ENCODE assay signal across 8 mouse cellular contexts in genomic region chr2:35503723-35504416, GRCm38 (mm10). TPM values are rescaled to one million over a fixed set of nuclear protein-coding genes. Genes with fewer than 3 reads are reported as not detected.
A peak's percentile ranks its signal among the peaks of the same experiment; 100 is the strongest.
DNase-seq lines count a peak whose midpoint lies in the region; ATAC-seq lines count a peak whose summit lies in the region.

No protein-coding gene starts in this region.

- H3K9ac ChIP-seq in hindbrain, embryonic 12.5 days, result no peak overlapping the region
- H3K9ac ChIP-seq in hindbrain, embryonic 13.5 days, result no peak overlapping the region
- H3K9ac ChIP-seq in stomach, embryonic 14.5 days (replicated peaks; ENCODE audit: low read depth, low read length), result no peak overlapping the region

- H3K9me3 ChIP-seq in hindbrain, embryonic 12.5 days (replicated peaks), result no peaks in the 10 kb centered on the region
- no peaks in the 10 kb centered on the region for H3K9me3 ChIP-seq in hindbrain, embryonic 13.5 days
- no peaks in the 10 kb centered on the region for H3K9me3 ChIP-seq in stomach, embryonic 14.5 days (ENCODE audit: control insufficient read depth, low read depth, low read length)

- H3K4me3 ChIP-seq in hindbrain, embryonic 12.5 days, result no peak overlapping the region
- no peak overlapping the region for H3K4me3 ChIP-seq in hindbrain, embryonic 13.5 days
- no peak overlapping the region for H3K4me3 ChIP-seq in stomach, embryonic 14.5 days (ENCODE audit: low read depth, low read length)

- no peak overlapping the region for H3K4me2 ChIP-seq in hindbrain, embryonic 12.5 days (replicated peaks)
- no peak overlapping the region for H3K4me2 ChIP-seq in hindbrain, embryonic 13.5 days
- H3K4me2 ChIP-seq in stomach, embryonic 14.5 days (replicated peaks; ENCODE audit: low read depth, low read length), result no peak overlapping the region

- intact Hi-C loops in left cerebral cortex, postnatal 36 days (cut with DNase I), result no loop called here

- H3K27ac ChIP-seq in hindbrain, embryonic 12.5 days, result peak overlapping the region; percentile 23; the same call in 1 of the 2 replicates
- no peak overlapping the region for H3K27ac ChIP-seq in hindbrain, embryonic 13.5 days
- peak overlapping the region; percentile 88 for H3K27ac ChIP-seq in stomach, embryonic 14.5 days (ENCODE audit: low read length)

- H3K4me1 ChIP-seq in hindbrain, embryonic 12.5 days, result peaks cover 20% of the 10 kb centered on the region; the same call in 1 of the 2 replicates
- peaks cover 20% of the 10 kb centered on the region for H3K4me1 ChIP-seq in hindbrain, embryonic 13.5 days (replicated peaks)
- peaks cover 36% of the 10 kb centered on the region for H3K4me1 ChIP-seq in stomach, embryonic 14.5 days (ENCODE audit: control insufficient read depth, insufficient read depth, low read length)

- ATAC-seq in hindbrain, embryonic 12.5 days (ENCODE audit: low FRiP score), result no peak
- no peak for ATAC-seq in hindbrain, embryonic 13.5 days (ENCODE audit: low FRiP score)
- ATAC-seq in common myeloid progenitor, adult 5-6 weeks (replicated peaks; ENCODE audit: low read depth, poor library complexity, severe bottlenecking), result peak; percentile 61
- ATAC-seq in stomach, embryonic 14.5 days (ENCODE audit: insufficient number of reproducible peaks, insufficient read depth, low FRiP score, low read depth), result peak; percentile 61; the same call in 1 of the 2 replicates

- no peaks in the 10 kb centered on the region for H3K36me3 ChIP-seq in hindbrain, embryonic 12.5 days
- H3K36me3 ChIP-seq in hindbrain, embryonic 13.5 days, result no peaks in the 10 kb centered on the region
- H3K36me3 ChIP-seq in stomach, embryonic 14.5 days (ENCODE audit: control insufficient read depth, insufficient read depth, low read length), result no peaks in the 10 kb centered on the region

- no peaks in the 10 kb centered on the region for H3K27me3 ChIP-seq in hindbrain, embryonic 12.5 days
- H3K27me3 ChIP-seq in hindbrain, embryonic 13.5 days, result no peaks in the 10 kb centered on the region
- H3K27me3 ChIP-seq in stomach, embryonic 14.5 days (ENCODE audit: control insufficient read depth, insufficient read depth, low read length), result no peaks in the 10 kb centered on the region

- peak; percentile 27 for DNase-seq in induced T-regulatory cell, adult 2 months (ENCODE audit: low read depth)
- DNase-seq in ovary, postnatal 10 days (ENCODE audit: low spot score), result no peak
- DNase-seq in left cerebral cortex, postnatal 36 days (ENCODE audit: low spot score in 2 of 2), result no peak
- DNase-seq in urinary bladder, adult 2 months (ENCODE audit: low spot score), result no peak

- 63% methylated on average over 8 of the region's 8 CpGs for WGBS in hindbrain, embryonic 12.5 days
- 65% methylated on average over 8 of the region's 8 CpGs for WGBS in hindbrain, embryonic 13.5 days
- 24% methylated on average over 8 of the region's 8 CpGs for WGBS in stomach, embryonic 14.5 days

RNA-seq across cellular contexts. Expression of gene Ggta1, which starts 40.8 kb away (rescaled TPM):
- polyA plus RNA-seq in hindbrain, embryonic 12.5 days (2016; fragmentation: Nextera tagmentation; extraction: Ambion mirVana), result 6.4 and 7.6 TPM in 2 replicates
- 6.2 and 6.3 TPM in 2 replicates for polyA plus RNA-seq in hindbrain, embryonic 13.5 days (2015; fragmentation: Nextera tagmentation; extraction: Ambion mirVana)
- total RNA-seq in common myeloid progenitor, adult 5-6 weeks (2017), result 64.2 and 72.5 TPM in 2 replicates
- 23.5 and 27.1 TPM in 2 replicates for polyA plus RNA-seq in stomach, embryonic 14.5 days (2014; fragmentation: Nextera tagmentation; extraction: Ambion mirVana)
- total RNA-seq in left cerebral cortex, postnatal 36 days (2021), result 1 to 10 TPM; 3.3 to 3.8 TPM
- 16.5 and 17.1 TPM in 2 replicates for polyA plus RNA-seq in urinary bladder, adult 2 months (2012; rRNA removed)

RNA-seq across cellular contexts. Expression of gene Dab2ip, which starts 54.2 kb away (rescaled TPM):
- polyA plus RNA-seq in hindbrain, embryonic 12.5 days (2016; fragmentation: Nextera tagmentation; extraction: Ambion mirVana), result 64.8 and 68.1 TPM in 2 replicates
- polyA plus RNA-seq in hindbrain, embryonic 13.5 days (2015; fragmentation: Nextera tagmentation; extraction: Ambion mirVana), result 31.2 and 38.8 TPM in 2 replicates
- total RNA-seq in common myeloid progenitor, adult 5-6 weeks (2017), result 4.2 and 10.1 TPM in 2 replicates
- polyA plus RNA-seq in stomach, embryonic 14.5 days (2014; fragmentation: Nextera tagmentation; extraction: Ambion mirVana), result 44.8 and 49.7 TPM in 2 replicates
- 100 to 1,000 TPM; 144 to 156 TPM for total RNA-seq in left cerebral cortex, postnatal 36 days (2021)
- 65.2 and 77.8 TPM in 2 replicates for polyA plus RNA-seq in urinary bladder, adult 2 months (2012; rRNA removed)

Comparison
In these comparisons a context has a peak if more than half of its experiments do, and no peak if none do; other contexts are left out.
1. ATAC-seq: peak in common myeloid progenitor, adult 5-6 weeks (single experiment) and stomach, embryonic 14.5 days (single experiment); none in hindbrain, embryonic 12.5 days (single experiment) and hindbrain, embryonic 13.5 days (single experiment).